21 mouse cellular contexts compared by ENCODE assay signal in the genomic region with DNA sequence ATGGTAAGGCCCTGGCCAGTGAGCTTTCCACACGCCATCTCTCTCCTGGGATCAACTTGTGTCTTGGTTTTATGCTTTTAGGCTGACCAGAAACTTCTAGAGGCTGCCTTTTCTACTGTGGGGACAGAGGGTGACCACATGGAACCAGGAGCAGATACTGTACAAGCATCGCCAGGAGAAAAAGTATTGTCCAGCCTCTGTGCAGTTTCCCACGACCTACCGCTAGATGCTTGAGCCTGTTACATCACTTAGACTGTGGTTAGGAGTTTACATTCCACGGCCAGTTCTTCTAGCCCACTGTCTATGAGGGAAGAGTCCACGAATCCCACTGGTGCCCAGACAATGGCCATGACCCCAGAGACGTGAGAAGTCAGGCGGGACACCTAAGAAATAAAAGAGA. TPM values are rescaled to one million over a fixed set of nuclear protein-coding genes. Genes with fewer than 3 reads are reported as not detected.
DNase-seq lines count a peak whose midpoint lies in the region; ATAC-seq and TF ChIP-seq lines count a peak whose summit lies in the region.
"Had no signal": no experiment of that assay in that cellular context is flagged by ENCODE, and none has a peak within 500 bp of the region (broad histone marks: within the 10 kb centered on the region; RNA-seq: fewer than 3 reads in every experiment).

No protein-coding gene starts in this region.

- no peaks in the 10 kb centered on the region for H3K36me3 ChIP-seq in limb, embryonic 14.5 days (ENCODE audit: control insufficient read depth, insufficient read depth, low read length)
- no peaks in the 10 kb centered on the region for H3K36me3 ChIP-seq in hindbrain, embryonic 16.5 days (ENCODE audit: control insufficient read depth, insufficient read depth, low read length)
- H3K36me3 ChIP-seq: forebrain, embryonic 12.5 days; hindbrain, embryonic 13.5 days; intestine, embryonic 15.5 days; liver, embryonic 12.5 days had no signal

- WGBS in limb, embryonic 14.5 days: 78% methylated on average over 8 of the region's 8 CpGs
- 79% methylated on average over 8 of the region's 8 CpGs for WGBS in hindbrain, embryonic 16.5 days

- H3K4me2 ChIP-seq in limb, embryonic 14.5 days (replicated peaks; ENCODE audit: low read depth, low read length, severe bottlenecking): no peak overlapping the region
- no peak overlapping the region for H3K4me2 ChIP-seq in hindbrain, embryonic 16.5 days (ENCODE audit: low read length)
- H3K4me2 ChIP-seq: forebrain, embryonic 12.5 days; heart, embryonic 11.5 days; hindbrain, embryonic 13.5 days; intestine, embryonic 15.5 days; liver, embryonic 12.5 days had no signal

- no peak for TF ChIP-seq CTCF in gastrocnemius, adult 2 months (IDR thresholded peaks at IDR 0.05)
- TF ChIP-seq CTCF in embryonic fibroblast, embryonic 13.5 days (IDR thresholded peaks at IDR 0.05; ENCODE audit: borderline replicate concordance, insufficient read depth, low read length): no peak

- intact Hi-C loops in gastrocnemius, adult 2 months (cut with DNase I): no loop called here
- intact Hi-C loops in gastrocnemius, postnatal 36 days (cut with DNase I): no loop called here

- H3K4me3 ChIP-seq in gastrocnemius, adult 2 months: no peak overlapping the region
- H3K4me3 ChIP-seq in embryonic fibroblast, embryonic 13.5 days (ENCODE audit: insufficient read depth, low read length): no peak overlapping the region
- no peak overlapping the region for H3K4me3 ChIP-seq in limb, embryonic 14.5 days (replicated peaks; ENCODE audit: low read length)
- no peak overlapping the region for H3K4me3 ChIP-seq in hindbrain, embryonic 16.5 days (ENCODE audit: low read length)
- H3K4me3 ChIP-seq: forebrain, embryonic 12.5 days; hindbrain, embryonic 13.5 days; intestine, embryonic 15.5 days; liver, embryonic 12.5 days had no signal

- no peak for ATAC-seq in limb, embryonic 14.5 days (ENCODE audit: low FRiP score, low read depth)
- ATAC-seq in hindbrain, embryonic 16.5 days: no peak
- ATAC-seq: intestine, embryonic 15.5 days; liver, embryonic 12.5 days; midbrain, embryonic 16.5 days had no signal

- no peaks in the 10 kb centered on the region for H3K27me3 ChIP-seq in limb, embryonic 14.5 days (ENCODE audit: control insufficient read depth, insufficient read depth, low read length)
- H3K27me3 ChIP-seq in hindbrain, embryonic 16.5 days (replicated peaks; ENCODE audit: control insufficient read depth, insufficient read depth, low read length): no peaks in the 10 kb centered on the region
- H3K27me3 ChIP-seq: forebrain, embryonic 12.5 days; hindbrain, embryonic 13.5 days; intestine, embryonic 15.5 days; liver, embryonic 12.5 days had no signal

- 0 out of 2 replicates have a peak overlapping the region, but pooled peaks have one; percentile 17 for H3K27ac ChIP-seq in gastrocnemius, adult 2 months
- peak overlapping the region; percentile 53 for H3K27ac ChIP-seq in embryonic fibroblast, embryonic 13.5 days (ENCODE audit: insufficient read depth, low read length)
- H3K27ac ChIP-seq in limb, embryonic 14.5 days (replicated peaks; ENCODE audit: low read depth, low read length): peak overlapping the region; percentile 53
- no peak overlapping the region for H3K27ac ChIP-seq in hindbrain, embryonic 16.5 days (ENCODE audit: low read depth, low read length)
- H3K27ac ChIP-seq: forebrain, embryonic 12.5 days; hindbrain, embryonic 13.5 days; intestine, embryonic 15.5 days; liver, embryonic 12.5 days had no signal

- DNase-seq in gastrocnemius, adult 2 months: no peak
- DNase-seq in gastrocnemius, postnatal 36 days: no peak
- DNase-seq in NIH3T3 (ENCODE audit: low read depth): peak; percentile 50
- no peak for DNase-seq in limb, embryonic 14.5 days (ENCODE audit: low spot score)
- DNase-seq in urinary bladder, postnatal 14 days (ENCODE audit: low spot score): no peak
- no peak for DNase-seq in testis, postnatal 10 days (ENCODE audit: low spot score)
- DNase-seq: adrenal gland, postnatal 10 days; cerebellum, adult 9-10 months; gastrocnemius, postnatal 10 days; heart, postnatal 10 days; kidney, postnatal 36 days; lung, adult 2 months; right cerebral cortex, postnatal 4 days had no signal

- H3K4me1 ChIP-seq in embryonic fibroblast, embryonic 13.5 days (ENCODE audit: control insufficient read depth, insufficient read depth, low read length): peaks cover 18% of the 10 kb centered on the region; the same call in 1 of the 2 replicates
- H3K4me1 ChIP-seq in limb, embryonic 14.5 days (ENCODE audit: control insufficient read depth, insufficient read depth, low read length): peaks cover 10% of the 10 kb centered on the region
- no peaks in the 10 kb centered on the region for H3K4me1 ChIP-seq in hindbrain, embryonic 16.5 days (ENCODE audit: control insufficient read depth, insufficient read depth, low read depth, low read length)
- H3K4me1 ChIP-seq: forebrain, embryonic 12.5 days; hindbrain, embryonic 13.5 days; intestine, embryonic 15.5 days; liver, embryonic 12.5 days had no signal

- TF ChIP-seq POLR2A in embryonic fibroblast, embryonic 13.5 days (IDR thresholded peaks at IDR 0.05; ENCODE audit: low read depth, low read length): no peak
- TF ChIP-seq POLR2A in limb, embryonic 14.5 days (IDR thresholded peaks at IDR 0.05; ENCODE audit: borderline replicate concordance, extremely low read depth, insufficient read depth, insufficient read length): no peak

- H3K9me3 ChIP-seq in limb, embryonic 14.5 days (ENCODE audit: control insufficient read depth, low read length): no peaks in the 10 kb centered on the region
- H3K9me3 ChIP-seq in hindbrain, embryonic 16.5 days (ENCODE audit: control insufficient read depth, low read length): no peaks in the 10 kb centered on the region
- H3K9me3 ChIP-seq: forebrain, embryonic 12.5 days; hindbrain, embryonic 13.5 days; intestine, embryonic 15.5 days; liver, embryonic 12.5 days had no signal

- H3K9ac ChIP-seq in limb, embryonic 14.5 days (ENCODE audit: low read depth, low read length, severe bottlenecking): no peak overlapping the region
- no peak overlapping the region for H3K9ac ChIP-seq in hindbrain, embryonic 16.5 days (ENCODE audit: low read depth, low read length)
- H3K9ac ChIP-seq: forebrain, embryonic 12.5 days; hindbrain, embryonic 13.5 days; intestine, embryonic 15.5 days; liver, embryonic 12.5 days had no signal

RNA-seq across cellular contexts. Expression of gene Olfml2b, which starts 57.2 kb away (rescaled TPM):
- total RNA-seq in gastrocnemius, adult 2 months (2021): 1 to 10 TPM; 2.9 to 6.6 TPM
- total RNA-seq in gastrocnemius, postnatal 36 days (2021): 1 to 10 TPM; 6.9 to 8.2 TPM
- polyA plus RNA-seq in embryonic fibroblast, embryonic 13.5 days (2011; ENCODE audit: insufficient read length, low read depth, missing spikeins): 59.1 and 62.1 TPM in 2 replicates
- 50.4 and 57.7 TPM in 2 replicates for polyA plus RNA-seq in limb, embryonic 14.5 days (2012; rRNA removed)
- polyA plus RNA-seq in limb, embryonic 14.5 days (2014; fragmentation: Nextera tagmentation; extraction: Ambion mirVana): 50.6 and 59.1 TPM in 2 replicates
- polyA plus RNA-seq in hindbrain, embryonic 16.5 days (2015; fragmentation: Nextera tagmentation; extraction: Ambion mirVana): 4.4 and 7.0 TPM in 2 replicates
